Mouse (Mus musculus) kidney, postnatal 10 days (tissue): ENCODE results near the gene Casp12.
"Not testable (repeated sequence)": the region's sequence is repeated elsewhere in the genome, so short reads cannot be mapped to it uniquely, and the experiment has no call there.

ENCODE experiments used
- DNase-seq: peaks from one replicate; pipeline ENCODE4 v3.0.0; 2021; ENCODE audit warnings: mixed read lengths

Gene Casp12

DNA sequence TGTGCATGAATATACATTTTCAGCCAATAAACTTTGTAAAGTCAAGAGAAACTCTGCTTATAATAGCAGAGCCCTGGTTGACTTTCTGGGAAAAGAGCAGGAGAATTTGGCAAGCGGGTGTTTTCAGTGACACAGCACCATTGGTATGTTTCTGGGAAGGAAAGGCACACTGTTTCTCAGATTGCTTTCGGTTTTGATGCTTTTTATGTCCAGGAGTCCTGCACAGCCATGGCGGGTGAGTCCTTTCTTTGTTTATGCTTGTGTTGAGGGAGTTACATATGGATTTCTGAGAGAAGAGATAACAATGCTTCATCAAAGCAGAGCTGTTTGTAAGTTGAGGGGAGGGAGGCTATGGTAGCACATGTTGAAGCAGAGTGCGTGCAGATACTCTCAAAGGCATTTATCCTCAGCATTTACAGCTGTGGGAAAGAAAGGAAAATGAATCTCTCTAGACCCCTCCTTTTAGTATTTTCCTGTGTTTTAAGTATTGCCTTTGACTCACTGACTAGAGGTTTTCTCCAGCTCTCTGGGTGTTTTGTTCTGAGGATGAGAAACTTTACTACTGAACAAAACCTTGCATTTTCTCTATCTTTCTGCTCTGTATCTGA is at the start of gene Casp12:
Casp12 (plus strand) TSS at position 140 of the 608 bp plus-strand sequence.
- DNase-seq = peak; percentile 18

DNA sequence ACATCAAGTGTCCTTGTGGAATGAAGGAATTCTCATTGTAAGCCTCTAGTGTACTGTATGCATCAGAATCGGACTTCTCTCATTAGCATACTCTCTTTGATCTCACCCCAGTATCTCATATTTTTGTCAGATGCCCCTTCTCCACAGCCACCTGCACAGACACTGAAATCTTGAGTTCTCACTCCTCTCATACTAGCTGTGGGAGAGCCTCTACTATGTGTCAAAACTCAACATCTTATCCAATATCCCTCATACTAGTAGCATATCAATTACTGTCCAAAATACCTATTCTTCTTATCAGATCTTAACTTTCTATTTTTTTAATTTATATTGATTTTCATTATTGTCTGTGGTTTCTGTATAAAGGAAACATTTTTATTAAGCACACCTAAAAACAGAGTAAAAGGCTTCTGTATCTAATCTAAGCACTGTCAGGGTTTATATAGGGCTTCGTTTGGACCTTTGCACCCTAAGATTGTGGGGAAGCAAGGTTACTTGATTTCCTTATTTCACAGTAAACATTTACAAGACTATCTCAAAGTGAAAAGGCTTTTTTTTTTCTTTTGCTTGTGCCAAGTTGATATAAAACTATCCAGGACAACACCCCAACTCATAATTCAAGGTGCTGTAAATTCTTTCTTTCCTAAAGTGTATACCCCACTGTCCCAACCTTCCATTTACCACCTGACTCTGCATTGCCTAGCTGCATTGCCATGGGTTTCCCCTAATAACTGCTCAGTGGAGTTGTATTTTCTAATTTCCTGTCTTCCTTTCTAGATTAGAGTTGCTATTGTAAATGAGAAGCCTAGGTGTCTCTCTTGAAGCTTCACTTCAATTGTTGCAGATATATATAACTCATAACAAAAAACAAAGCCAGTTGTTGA is 48.6 kb upstream of the Casp12 start:
- no peak for DNase-seq

- DNase-seq = no peak
Measured at GRCm38 (mm10) chr9:5298329-5299131, 46.7 kb upstream of the Casp12 start, which contains the start of gene Casp1. TSS of gene Casp1 (plus strand) at chr9:5298517.

- DNase-seq = no peak
Measured at GRCm38 (mm10) chr9:5299132-5299381, 46.2 kb upstream of the Casp12 start.

DNA sequence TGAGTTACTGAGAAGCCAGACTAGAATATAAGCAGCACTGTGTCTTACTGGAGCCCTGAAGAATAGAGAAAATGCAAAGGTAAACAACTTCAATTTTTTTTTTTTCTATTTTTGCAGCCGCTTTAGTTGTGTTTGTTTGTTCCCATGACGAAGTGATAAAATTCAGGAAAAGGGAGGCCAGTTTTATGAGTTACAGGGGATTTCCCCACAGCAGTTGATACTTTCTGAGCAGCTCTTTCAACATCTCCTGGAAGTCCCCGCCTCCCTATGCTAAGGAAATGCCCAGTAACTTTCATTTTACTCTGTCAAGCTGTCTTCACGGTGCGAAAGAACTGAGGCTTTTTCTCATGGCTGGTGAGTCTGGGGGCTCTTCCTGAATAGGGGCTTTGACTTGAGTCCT is 36.7 kb upstream of the Casp12 start, which contains the start of gene Casp4:
Casp4 (plus strand) TSS at position 268 of the 400 bp plus-strand sequence.
- peak; percentile 18 for DNase-seq

DNA sequence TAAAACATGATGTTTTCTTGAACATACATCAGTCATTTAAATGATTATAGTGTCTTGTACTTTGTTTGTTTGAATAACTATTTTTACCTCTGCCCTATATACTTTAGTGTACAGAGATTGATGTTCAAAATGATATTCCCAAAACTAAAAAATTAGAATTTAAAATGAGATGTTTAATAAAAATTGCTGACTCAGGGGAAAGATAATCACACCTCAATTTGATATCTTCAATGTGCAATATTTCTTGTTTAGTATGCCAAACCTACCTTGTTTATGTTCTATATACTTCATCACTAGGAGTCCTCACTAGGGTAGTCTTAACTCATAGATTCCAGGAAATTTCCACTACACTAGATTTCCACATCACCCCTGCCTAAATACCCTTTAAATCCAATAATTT is 35.1 kb upstream of the Casp12 start:
- DNase-seq = no peak

- no peak for DNase-seq
Measured at GRCm38 (mm10) chr9:5311435-5311834, 33.8 kb upstream of the Casp12 start.

- no peak for DNase-seq
Measured at GRCm38 (mm10) chr9:5328204-5328603, 17.0 kb upstream of the Casp12 start.

DNA sequence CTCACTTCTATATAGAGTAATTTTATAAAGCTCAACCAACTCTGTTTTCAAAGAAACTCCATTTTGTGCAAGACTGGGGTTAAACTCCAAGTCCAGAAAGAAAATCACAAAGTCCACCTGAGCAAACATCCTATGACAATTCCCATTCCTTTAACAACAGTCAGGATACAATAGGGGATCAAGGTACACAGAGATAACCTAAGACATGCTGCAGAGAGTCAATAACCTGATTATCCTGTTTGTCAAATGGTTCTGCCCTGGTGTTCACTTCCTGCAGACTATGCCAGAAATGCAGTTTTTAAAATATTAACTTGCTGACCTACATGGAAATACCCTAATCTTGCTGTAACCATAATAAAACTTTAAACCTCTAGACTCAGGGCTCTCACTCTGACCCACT is 12.8 kb upstream of the Casp12 start:
- no peak for DNase-seq

DNA sequence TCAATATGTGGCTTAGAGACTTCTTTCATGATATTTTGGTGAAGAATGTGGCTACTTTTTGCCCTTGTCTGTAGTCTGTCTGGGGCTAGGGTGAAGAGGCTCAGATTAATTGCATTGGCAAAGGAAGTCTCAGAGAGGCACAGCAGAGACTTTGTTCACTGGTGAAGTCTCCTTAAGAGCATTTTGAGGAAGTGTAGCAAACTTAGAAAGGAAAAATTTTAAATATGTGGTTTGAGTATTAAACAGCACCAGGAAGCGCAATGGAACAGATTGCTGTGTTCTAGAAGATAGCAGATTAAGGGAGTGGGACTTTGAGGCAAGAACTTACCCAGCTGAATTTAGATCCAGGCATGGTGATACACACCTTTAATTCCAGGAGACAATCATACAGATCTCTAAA is 11.8 kb upstream of the Casp12 start:
- no peak for DNase-seq

DNA sequence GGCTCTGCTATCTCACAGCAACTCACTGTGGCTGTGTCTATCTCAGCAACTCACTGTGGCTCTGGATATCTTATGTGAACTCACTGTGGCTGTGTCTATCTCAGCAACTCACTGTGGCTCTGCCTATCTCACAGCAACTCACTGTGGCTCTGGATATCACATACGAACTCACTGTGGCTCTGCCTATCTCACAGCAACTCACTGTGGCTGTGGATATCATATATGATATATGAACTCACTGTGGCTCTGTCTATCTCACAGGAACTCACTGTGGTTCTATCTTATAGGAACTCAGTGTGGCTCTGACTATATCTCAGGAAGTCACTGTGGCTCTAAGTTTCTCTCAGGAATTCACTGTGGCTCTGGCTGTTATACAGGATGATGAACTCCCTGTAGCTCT is 2.1 kb upstream of the Casp12 start:
- no peak for DNase-seq

- no peak for DNase-seq
Measured at GRCm38 (mm10) chr9:5344090-5344489, 1.1 kb upstream of the Casp12 start.

DNA sequence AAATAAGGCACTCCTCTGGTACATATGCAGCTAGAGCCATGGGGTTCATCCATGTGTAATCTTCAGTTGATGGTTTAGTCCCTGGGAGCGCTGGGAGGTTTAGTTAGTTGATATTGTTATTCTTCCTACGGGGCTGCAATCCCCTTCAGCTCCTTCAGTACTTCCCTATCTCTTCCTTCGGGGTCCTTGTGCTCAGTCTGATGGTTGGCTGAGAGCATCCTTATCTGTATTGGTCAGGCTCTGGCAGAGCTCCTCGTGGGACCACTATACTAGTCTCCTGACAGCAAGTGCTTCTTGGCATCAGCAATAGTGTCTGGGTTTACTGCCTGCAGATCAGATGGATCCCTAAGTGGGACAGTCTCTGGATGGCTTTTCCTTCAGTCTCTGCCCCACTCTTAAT is 2.2 kb downstream of the Casp12 start:
- no peak for DNase-seq

DNA sequence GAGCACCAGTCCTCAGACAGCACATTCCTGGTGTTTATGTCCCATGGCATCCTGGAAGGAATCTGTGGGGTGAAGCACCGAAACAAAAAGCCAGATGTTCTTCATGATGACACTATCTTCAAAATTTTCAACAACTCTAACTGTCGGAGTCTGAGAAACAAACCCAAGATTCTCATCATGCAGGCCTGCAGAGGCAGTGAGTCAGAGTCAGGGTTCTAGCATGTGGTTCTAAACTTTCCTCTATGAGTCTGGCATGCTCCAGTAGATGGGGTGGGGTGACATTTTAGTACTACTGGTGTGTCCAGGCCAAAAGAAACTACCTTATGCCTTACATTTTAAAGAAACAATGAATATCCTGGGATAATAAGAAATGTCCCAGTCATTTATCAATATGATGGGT is 8.4 kb downstream of the Casp12 start:
- no peak for DNase-seq

DNA sequence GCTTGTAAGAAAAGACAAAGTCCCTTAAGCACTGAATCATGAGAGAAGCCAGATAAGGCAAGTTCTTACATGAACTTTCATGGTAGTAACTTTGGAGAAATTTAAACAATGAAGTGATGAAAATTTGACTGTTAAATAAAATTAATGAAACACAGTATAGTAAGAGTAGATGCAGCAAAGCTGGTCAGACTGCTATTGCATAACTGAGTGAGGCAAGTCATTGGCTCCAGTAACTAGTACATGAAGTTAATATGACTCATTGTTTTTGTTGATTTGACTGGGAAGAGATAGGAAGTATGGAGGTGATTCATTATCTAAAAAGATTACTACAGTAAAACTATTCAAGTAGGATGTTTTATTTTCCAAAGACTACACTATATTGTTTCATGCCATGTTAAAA is 11.6 kb downstream of the Casp12 start:
- DNase-seq = no peak

DNA sequence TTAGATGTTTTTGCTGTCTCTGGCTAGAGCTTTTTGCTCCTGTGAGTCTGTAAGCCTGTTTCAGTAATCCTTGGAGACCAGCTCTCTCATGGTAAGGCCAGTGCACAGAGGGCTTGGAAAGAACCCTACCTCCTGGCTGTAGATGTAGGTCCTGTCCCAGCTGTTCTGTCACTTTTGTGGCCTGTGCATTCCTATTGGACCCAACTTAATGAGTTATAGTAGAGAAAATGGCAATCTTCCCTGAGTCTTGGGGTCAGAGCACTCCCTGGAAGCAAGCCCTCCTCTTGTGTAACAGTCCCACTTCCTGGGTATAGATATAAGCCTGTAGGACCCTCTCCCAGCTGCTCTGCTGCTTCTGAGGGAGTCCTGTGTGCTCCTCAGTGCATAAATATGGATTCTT is 48.3 kb downstream of the Casp12 start:
- DNase-seq = no peak

- not testable (repeated sequence) for DNase-seq
Measured at GRCm38 (mm10) chr9:5395861-5396260, 50.6 kb downstream of the Casp12 start.

GRCm38 (mm10) chr9:5410988-5411568 is 65.8 kb downstream of the Casp12 start:
- DNase-seq = no peak

DNA sequence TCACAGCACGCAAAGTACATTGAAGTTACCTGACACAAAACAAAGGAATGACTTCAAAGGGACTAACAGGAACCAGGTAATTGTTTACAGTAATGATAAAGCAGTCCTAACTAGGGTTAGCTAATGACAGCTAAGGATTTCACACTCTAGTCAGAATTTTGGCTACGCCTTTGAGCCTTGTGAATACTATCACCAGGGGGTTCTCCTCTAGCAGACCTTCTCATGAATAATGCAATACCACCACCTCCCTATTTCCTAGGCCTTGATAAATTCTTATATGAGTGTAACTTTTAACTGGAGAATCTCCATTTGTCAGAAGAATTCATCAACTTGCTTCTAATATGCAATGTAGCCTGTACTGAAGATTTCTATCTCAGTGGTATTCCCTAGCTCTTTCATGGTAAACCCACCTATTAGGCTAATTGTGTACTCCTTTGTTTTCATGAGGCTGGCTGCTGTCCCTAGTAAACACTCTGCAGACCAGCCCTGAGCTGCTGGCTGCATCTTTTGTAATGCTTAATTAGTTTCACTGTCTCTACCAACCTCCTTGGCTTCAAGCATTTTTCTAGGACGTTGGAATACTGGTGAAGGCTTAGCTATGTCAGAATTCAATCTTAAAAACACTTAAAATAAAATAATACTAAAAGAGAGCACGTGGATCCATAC is 67.3 kb downstream of the Casp12 start:
- no peak for DNase-seq

DNA sequence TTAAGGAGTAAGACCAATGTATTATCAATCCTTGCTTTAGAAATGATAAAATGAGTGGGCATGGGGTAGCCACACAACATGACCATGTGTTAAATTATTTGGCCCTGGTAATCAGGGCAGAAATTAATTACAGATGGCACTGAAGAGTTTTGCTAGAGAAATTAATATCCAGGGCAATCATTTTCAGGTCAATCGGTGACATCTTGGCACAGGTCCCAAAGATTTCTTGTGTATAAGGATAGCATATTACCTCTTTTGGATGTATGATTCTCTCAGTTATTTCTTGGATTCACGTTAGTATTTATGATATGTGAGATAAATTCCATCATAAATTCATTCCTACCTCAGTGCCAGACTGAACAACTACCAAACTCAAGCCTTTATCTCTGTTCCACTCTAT is 72.6 kb downstream of the Casp12 start:
- no peak for DNase-seq
